Mouse (Mus musculus) hindbrain, postnatal 0 days (tissue): ENCODE results near the gene Slc4a5. TPM values are rescaled to one million over a fixed set of nuclear protein-coding genes. Genes with fewer than 3 reads are reported as not detected.
A peak's percentile ranks its signal among the peaks of the same experiment; 100 is the strongest.

ENCODE experiments used
- ATAC-seq: fragments of 200-750 bp; cut with Nextera tagmentation; 2 replicates; pipeline ENCODE4 v1.8.0; 2017; ENCODE audit warnings: mild to moderate bottlenecking, moderate TSS enrichment, moderate library complexity
- DNase-seq: peaks from one replicate; pipeline ENCODE4 v3.0.0-alpha.2; 2015; ENCODE audit warnings: low spot score
- H3K27ac ChIP-seq: fragments of 300-500 bp; sonication (generic); 2 replicates; pipeline ENCODE4 v1.5.1; 2014; ENCODE audit warnings: mild to moderate bottlenecking
- H3K27me3 ChIP-seq: fragments of 300-500 bp; sonication (generic); 2 replicates; pipeline ENCODE4 v1.6.1; 2014; ENCODE audit warnings: low read length, mixed read lengths; ENCODE audit not compliant: insufficient read depth
- H3K36me3 ChIP-seq: fragments of 300-500 bp; sonication (generic); 2 replicates; pipeline ENCODE4 v1.6.1; 2014; ENCODE audit warnings: low read length, mixed read lengths; ENCODE audit not compliant: insufficient read depth
- H3K4me1 ChIP-seq: fragments of 300-500 bp; sonication (generic); 2 replicates; pipeline ENCODE4 v1.6.1; 2014; ENCODE audit warnings: antibody characterized with exemption, low read length, mixed read lengths; ENCODE audit not compliant: insufficient read depth
- H3K4me2 ChIP-seq: fragments of 300-500 bp; sonication (generic); 2 replicates; pipeline ENCODE4 v1.6.1; 2014; ENCODE audit warnings: low read depth, mild to moderate bottlenecking, low read length, moderate library complexity, mixed read lengths
- H3K4me3 ChIP-seq: fragments of 300-500 bp; sonication (generic); 2 replicates; pipeline ENCODE4 v1.5.1; 2014; ENCODE audit warnings: low read length
- H3K9ac ChIP-seq: fragments of 300-500 bp; sonication (generic); replicated peaks from 2 replicates; pipeline ENCODE4 v1.6.1; 2014; ENCODE audit warnings: mild to moderate bottlenecking, low read length, moderate library complexity, mixed read lengths
- H3K9me3 ChIP-seq: fragments of 300-500 bp; sonication (generic); 2 replicates; pipeline ENCODE4 v1.6.1; 2016; ENCODE audit warnings: low read length, mixed read lengths
- CTCF ChIP-seq: IDR thresholded peaks from 2 replicates; pipeline ENCODE4 v1.5.1; 2016; ENCODE audit warnings: antibody characterized with exemption, control low read depth, low read depth
- WGBS: fragments of 180-500 bp; shearing (Covaris S2); extraction: QIAGEN DNeasy Blood & Tissue Kit; methylation state at CpG from one replicate; pipeline ENCODE4 v1.1.7; 2014; 5-methylcytosine and 5-hydroxymethylcytosine counted together
- polyA plus RNA-seq: library from polyadenylated mRNA; unstranded; fragments of >200 nt; fragmentation: Nextera tagmentation; extraction: Ambion mirVana; gene quantifications from 2 replicates; pipeline ENCODE4 v1.2.1, GENCODE M21; 2015
- total RNA-seq: library from RNA; depleted of rRNA; stranded (reverse); fragments of >200 nt; gene quantifications from 2 replicates; pipeline ENCODE4 v1.2.3, GENCODE M21; 2014

Slc4a5 gene
- total and polyA plus RNA-seq, 2 experiments from 2014 or later = 2.5 to 6.0 TPM

- H3K9me3 ChIP-seq = no peaks in the 10 kb centered on the region
- TF ChIP-seq CTCF = no peak
- WGBS = 62% methylated on average over 4 of the region's 4 CpGs
- peak overlapping the region; percentile 50 for H3K4me2 ChIP-seq
- no peaks in the 10 kb centered on the region for H3K27me3 ChIP-seq
- peak overlapping the region; percentile 38; the same call in 1 of the 2 replicates for H3K9ac ChIP-seq
- H3K27ac ChIP-seq = peak overlapping the region; percentile 82
- no peak for DNase-seq
- H3K4me1 ChIP-seq = 0 out of 2 replicates have a peak, but pooled peaks cover 4% of the 10 kb centered on the region
- ATAC-seq = no peak
- H3K4me3 ChIP-seq = peak overlapping the region; percentile 15; the same call in 1 of the 2 replicates
- no peaks in the 10 kb centered on the region for H3K36me3 ChIP-seq
Observed at GRCm38 (mm10) chr6:83267616-83268015, 48.0 kb downstream of the Slc4a5 start.

DNA sequence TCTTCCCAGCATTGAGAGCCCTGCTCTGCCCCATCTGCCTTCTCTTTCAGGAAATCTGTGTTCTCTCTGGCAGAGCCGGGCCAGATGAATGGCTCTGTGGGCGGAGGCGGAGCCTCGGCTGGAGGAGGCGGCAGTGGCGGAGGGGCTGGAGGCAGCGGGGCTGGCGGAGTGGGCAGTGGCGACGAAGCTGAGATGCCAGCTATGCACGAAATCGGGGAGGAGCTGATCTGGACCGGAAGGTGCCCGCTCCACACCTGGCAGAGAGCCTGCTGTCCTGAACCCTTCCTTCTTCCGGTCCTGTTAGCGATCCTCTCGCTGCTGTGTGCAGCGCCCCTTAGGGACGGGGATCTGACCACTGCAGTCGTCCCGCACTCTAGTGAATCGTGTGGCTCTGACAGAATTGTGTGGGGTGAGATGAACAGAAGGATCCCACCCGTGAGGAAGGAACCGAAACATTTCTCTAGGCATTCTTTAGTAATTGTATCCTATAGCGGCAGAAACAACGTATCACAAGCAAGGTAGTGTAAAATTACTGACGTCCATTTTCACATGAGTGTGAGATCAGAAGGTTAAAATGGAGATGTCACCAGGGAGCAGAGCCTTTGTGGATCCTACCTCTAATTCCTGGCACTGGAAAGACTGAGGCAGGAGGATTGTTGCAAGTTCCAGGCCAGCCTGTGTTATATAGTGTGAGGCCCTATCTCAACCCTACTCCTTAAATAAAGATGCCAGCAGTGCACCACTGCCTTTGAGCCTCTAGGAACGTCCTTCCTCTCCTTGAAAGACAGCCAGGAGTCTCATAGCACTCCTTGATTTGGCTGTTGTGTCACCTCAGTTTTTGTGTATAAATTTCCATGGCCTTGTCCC lies 48.7 kb downstream of the Slc4a5 start:
- DNase-seq = peak; percentile 96
- Histone ChIP-seq H3K27ac (peak overlapping the region; percentile 82), H3K36me3 (no peaks in the 10 kb centered on the region), H3K9me3 (no peaks in the 10 kb centered on the region), H3K4me1 (0 out of 2 replicates have a peak, but pooled peaks cover 4% of the 10 kb centered on the region), H3K27me3 (no peaks in the 10 kb centered on the region), H3K4me3 (peak overlapping the region; percentile 36), H3K4me2 (peak overlapping the region; percentile 50), H3K9ac (peak overlapping the region; percentile 33; the same call in 1 of the 2 replicates)
- peak; percentile 97 for ATAC-seq
- WGBS = 1% methylated on average over 27 of the region's 28 CpGs
- TF ChIP-seq CTCF = peak; percentile 85

- DNase-seq = no peak
- no peaks in the 10 kb centered on the region for H3K27me3 ChIP-seq
- 84% methylated on average over 11 of the region's 11 CpGs for WGBS
- no peaks in the 10 kb centered on the region for H3K9me3 ChIP-seq
- H3K4me2 ChIP-seq = no peak overlapping the region
- no peaks in the 10 kb centered on the region for H3K4me1 ChIP-seq
- ATAC-seq = no peak
- no peak overlapping the region for H3K9ac ChIP-seq
- no peak overlapping the region for H3K4me3 ChIP-seq
- TF ChIP-seq CTCF = no peak
- H3K36me3 ChIP-seq = no peaks in the 10 kb centered on the region
- H3K27ac ChIP-seq = no peak overlapping the region
Observed at GRCm38 (mm10) chr6:83273733-83274132, 54.1 kb downstream of the Slc4a5 start.

DNA sequence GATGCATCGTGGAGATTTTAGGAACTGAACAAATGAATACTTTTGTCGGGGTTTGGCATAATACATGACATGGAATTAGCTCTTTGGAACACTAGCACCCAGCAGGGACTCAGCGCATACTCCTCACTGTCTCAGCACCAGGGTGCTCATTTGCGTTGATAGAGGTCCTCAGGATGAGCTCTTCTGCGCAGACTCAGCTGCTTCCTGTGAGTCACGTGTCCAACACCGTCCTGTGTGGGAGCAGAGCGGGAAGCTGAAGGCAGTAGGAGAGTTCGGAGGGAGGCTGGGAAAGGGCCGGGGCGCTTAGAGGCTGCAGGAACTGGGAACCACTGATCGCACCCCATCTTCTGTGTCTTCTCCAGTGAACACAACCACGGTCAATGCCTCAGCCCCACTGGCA lies 57.5 kb downstream of the Slc4a5 start:
- ATAC-seq (no peak), DNase-seq (no peak)
- WGBS = 73% methylated on average over 13 of the region's 13 CpGs
- Histone ChIP-seq H3K9me3 (no peaks in the 10 kb centered on the region), H3K27ac (no peak overlapping the region), H3K4me3 (no peak overlapping the region), H3K4me1 (no peaks in the 10 kb centered on the region), H3K4me2 (no peak overlapping the region), H3K36me3 (no peaks in the 10 kb centered on the region), H3K9ac (no peak overlapping the region), H3K27me3 (no peaks in the 10 kb centered on the region)
- no peak for TF ChIP-seq CTCF

- ATAC-seq (no peak), DNase-seq (peak; percentile 32)
- H3K4me3 ChIP-seq = no peak overlapping the region
- no peak overlapping the region for H3K4me2 ChIP-seq
- 31% methylated on average over 2 of the region's 2 CpGs for WGBS
- no peak overlapping the region for H3K27ac ChIP-seq
- no peaks in the 10 kb centered on the region for H3K36me3 ChIP-seq
- H3K27me3 ChIP-seq = no peaks in the 10 kb centered on the region
- H3K4me1 ChIP-seq = no peaks in the 10 kb centered on the region
- H3K9me3 ChIP-seq = no peaks in the 10 kb centered on the region
- no peak overlapping the region for H3K9ac ChIP-seq
- TF ChIP-seq CTCF = peak; percentile 51
Observed at GRCm38 (mm10) chr6:83278881-83279280, 59.3 kb downstream of the Slc4a5 start.

- H3K27me3 ChIP-seq = no peaks in the 10 kb centered on the region
- ATAC-seq = no peak
- H3K4me3 ChIP-seq = no peak overlapping the region
- H3K36me3 ChIP-seq = no peaks in the 10 kb centered on the region
- 81% methylated on average over 8 of the region's 8 CpGs for WGBS
- no peaks in the 10 kb centered on the region for H3K4me1 ChIP-seq
- H3K9me3 ChIP-seq = no peaks in the 10 kb centered on the region
- H3K9ac ChIP-seq = no peak overlapping the region
- no peak overlapping the region for H3K27ac ChIP-seq
- peak; percentile 57 for TF ChIP-seq CTCF
- peak; percentile 9 for DNase-seq
- H3K4me2 ChIP-seq = no peak overlapping the region
Observed at GRCm38 (mm10) chr6:83280256-83280955, 60.8 kb downstream of the Slc4a5 start.
